11 mouse cellular contexts compared by ENCODE assay signal in genomic region chr1:104979068-104979467, GRCm38 (mm10).
DNase-seq lines count a peak whose midpoint lies in the region; ATAC-seq and TF ChIP-seq lines count a peak whose summit lies in the region.
"Had no signal": no experiment of that assay in that cellular context is flagged by ENCODE, and none has a peak within 500 bp of the region (broad histone marks: within the 10 kb centered on the region; RNA-seq: fewer than 3 reads in every experiment).

No protein-coding gene starts in this region.

- no peak overlapping the region for H3K4me2 ChIP-seq in forebrain, embryonic 13.5 days
- H3K4me2 ChIP-seq: lung, embryonic 15.5 days had no signal

- no peaks in the 10 kb centered on the region for H3K9me3 ChIP-seq in forebrain, embryonic 13.5 days (replicated peaks)
- H3K9me3 ChIP-seq in forebrain, embryonic 10.5 days: no peaks in the 10 kb centered on the region
- H3K9me3 ChIP-seq: lung, embryonic 15.5 days had no signal

- ATAC-seq in forebrain, embryonic 13.5 days: peak; percentile 69; the same call in 1 of the 2 replicates

- no peaks in the 10 kb centered on the region for H3K36me3 ChIP-seq in forebrain, embryonic 13.5 days (ENCODE audit: poor library complexity, severe bottlenecking)
- H3K36me3 ChIP-seq in forebrain, embryonic 10.5 days (replicated peaks): no peaks in the 10 kb centered on the region
- no peaks in the 10 kb centered on the region for H3K36me3 ChIP-seq in thymus, adult 2 months (ENCODE audit: control insufficient read depth, insufficient read depth, low read length)
- H3K36me3 ChIP-seq: lung, embryonic 15.5 days had no signal

- H3K9ac ChIP-seq in forebrain, embryonic 13.5 days: no peak overlapping the region
- H3K9ac ChIP-seq: lung, embryonic 15.5 days had no signal

- TF ChIP-seq POLR2A in thymus, adult 2 months (IDR thresholded peaks at IDR 0.05; ENCODE audit: control insufficient read depth, extremely low read depth, insufficient read depth, low read length, poor library complexity): no peak

- H3K27me3 ChIP-seq in forebrain, embryonic 13.5 days: no peaks in the 10 kb centered on the region
- H3K27me3 ChIP-seq in forebrain, embryonic 10.5 days (ENCODE audit: poor library complexity, severe bottlenecking): no peaks in the 10 kb centered on the region
- no peaks in the 10 kb centered on the region for H3K27me3 ChIP-seq in thymus, adult 2 months (ENCODE audit: control insufficient read depth, insufficient read depth, low read length)
- H3K27me3 ChIP-seq: lung, embryonic 15.5 days had no signal

- H3K4me1 ChIP-seq in forebrain, embryonic 13.5 days: no peaks in the 10 kb centered on the region
- H3K4me1 ChIP-seq in forebrain, embryonic 10.5 days: peaks cover 2% of the 10 kb centered on the region; the same call in 1 of the 2 replicates
- H3K4me1 ChIP-seq in thymus, adult 2 months (replicated peaks; ENCODE audit: control insufficient read depth, insufficient read depth, low read length): no peaks in the 10 kb centered on the region
- H3K4me1 ChIP-seq: lung, embryonic 15.5 days had no signal

- no peak for DNase-seq in forebrain, embryonic 10.5 days (ENCODE audit: extremely low spot score, low spot score)
- peak in 1 of 2 experiments; percentile 51 for DNase-seq in layer of hippocampus, adult 2 months (ENCODE audit: low spot score in 2 of 2)
- DNase-seq in layer of hippocampus, postnatal 25 days (ENCODE audit: extremely low spot score in 1 of 2, low spot score in 1 of 2): no peak
- peak; percentile 47 to 52 for DNase-seq in right cerebral cortex, postnatal 10 days (ENCODE audit: low spot score in 2 of 2)
- DNase-seq in right cerebral cortex, postnatal 4 days: no peak
- DNase-seq in thymus, adult 2 months: no peak
- DNase-seq in thymus, postnatal 14 days: no peak
- DNase-seq: cerebellum, adult 11 months; spleen, adult 18-20 months had no signal

- no peak overlapping the region for H3K4me3 ChIP-seq in forebrain, embryonic 13.5 days
- no peak overlapping the region for H3K4me3 ChIP-seq in forebrain, embryonic 10.5 days
- no peak overlapping the region for H3K4me3 ChIP-seq in layer of hippocampus, adult 2 months
- H3K4me3 ChIP-seq in thymus, adult 2 months (ENCODE audit: control insufficient read depth, insufficient read depth, low read length): no peak overlapping the region
- H3K4me3 ChIP-seq: lung, embryonic 15.5 days had no signal

- no peak overlapping the region for H3K27ac ChIP-seq in forebrain, embryonic 13.5 days
- H3K27ac ChIP-seq in forebrain, embryonic 10.5 days: no peak overlapping the region
- H3K27ac ChIP-seq in layer of hippocampus, adult 2 months: no peak overlapping the region
- no peak overlapping the region for H3K27ac ChIP-seq in thymus, adult 2 months (ENCODE audit: control insufficient read depth, insufficient read depth, low read length)
- H3K27ac ChIP-seq: lung, embryonic 15.5 days had no signal

- peak; percentile 82 for TF ChIP-seq CTCF in layer of hippocampus, adult 2 months (conservative IDR thresholded peaks at IDR 0.05)
- TF ChIP-seq CTCF in thymus, adult 2 months (IDR thresholded peaks at IDR 0.05; ENCODE audit: borderline replicate concordance, control insufficient read depth, extremely low read depth, insufficient read depth, low read length, poor library complexity): no peak

- 55% methylated on average over 2 of the region's 2 CpGs for WGBS in forebrain, embryonic 13.5 days
- 76% methylated on average over 2 of the region's 2 CpGs for WGBS in forebrain, embryonic 10.5 days
- 72% methylated on average over 2 of the region's 2 CpGs for WGBS in thymus, adult 2 months

Comparison
In these comparisons a context has a peak if more than half of its experiments do, and no peak if none do; other contexts are left out.
1. DNase-seq: peak in right cerebral cortex, postnatal 10 days (2 of 2); none in forebrain, embryonic 10.5 days (single experiment), layer of hippocampus, postnatal 25 days (0 of 2), right cerebral cortex, postnatal 4 days (single experiment), thymus, adult 2 months (single experiment) and thymus, postnatal 14 days (single experiment).